16 mouse cellular contexts compared by ENCODE assay signal in genomic region chr10:7834671-7835225, GRCm38 (mm10). TPM values are rescaled to one million over a fixed set of nuclear protein-coding genes. Genes with fewer than 3 reads are reported as not detected.
DNase-seq lines count a peak whose midpoint lies in the region; ATAC-seq and TF ChIP-seq lines count a peak whose summit lies in the region.
"Had no signal": no experiment of that assay in that cellular context is flagged by ENCODE, and none has a peak within 500 bp of the region (broad histone marks: within the 10 kb centered on the region; RNA-seq: fewer than 3 reads in every experiment).

No protein-coding gene starts in this region.

- peak; percentile 42 to 69 for DNase-seq in spleen, adult 2 months (ENCODE audit: low read depth in 1 of 2, low spot score in 2 of 2)
- peak; percentile 46 to 57 for DNase-seq in thymus, postnatal 36 days
- no peak for DNase-seq in Muller cell, postnatal 12 days (ENCODE audit: inconsistent ontology term)
- DNase-seq in testis, postnatal 14 days (ENCODE audit: low spot score) = no peak
- DNase-seq in gastrocnemius, adult 2 months = no peak
- DNase-seq: adrenal gland, adult 8-10 months; cerebellum, adult 2 months; lung, adult 2 months had no signal

- no peak for ATAC-seq in liver, embryonic 16.5 days (ENCODE audit: low read depth)
- ATAC-seq in liver, embryonic 12.5 days = no peak
- ATAC-seq: forebrain, embryonic 15.5 days; midbrain, embryonic 13.5 days had no signal

- H3K36me3 ChIP-seq in liver, embryonic 16.5 days (ENCODE audit: control insufficient read depth, insufficient read depth) = no peaks in the 10 kb centered on the region
- H3K36me3 ChIP-seq in liver, embryonic 12.5 days = no peaks in the 10 kb centered on the region
- peaks cover 5% of the 10 kb centered on the region; the same call in 1 of the 2 replicates for H3K36me3 ChIP-seq in spleen, adult 2 months (ENCODE audit: control insufficient read depth, insufficient read depth, low read length)
- H3K36me3 ChIP-seq: forebrain, embryonic 15.5 days; midbrain, embryonic 13.5 days had no signal

- H3K4me3 ChIP-seq in liver, embryonic 16.5 days (ENCODE audit: low read depth, low read length) = no peak overlapping the region
- no peak overlapping the region for H3K4me3 ChIP-seq in liver, embryonic 12.5 days
- H3K4me3 ChIP-seq in bone marrow macrophage, adult 2 months (ENCODE audit: insufficient read depth, low read length) = peak overlapping the region; percentile 50
- H3K4me3 ChIP-seq in spleen, adult 2 months (ENCODE audit: extremely low read depth, insufficient read depth, insufficient read length) = peak overlapping the region; percentile 54
- no peak overlapping the region for H3K4me3 ChIP-seq in gastrocnemius, adult 2 months
- H3K4me3 ChIP-seq: erythroblast, embryonic 14.5 days; forebrain, embryonic 15.5 days; midbrain, embryonic 13.5 days; myocyte had no signal

- peaks cover 5% of the 10 kb centered on the region for H3K4me1 ChIP-seq in liver, embryonic 16.5 days (ENCODE audit: control insufficient read depth, low read depth, low read length)
- H3K4me1 ChIP-seq in liver, embryonic 12.5 days = peaks cover 6% of the 10 kb centered on the region; the same call in 1 of the 2 replicates
- peaks cover 67% of the 10 kb centered on the region for H3K4me1 ChIP-seq in bone marrow macrophage, adult 2 months (ENCODE audit: control insufficient read depth, insufficient read depth, low read length)
- H3K4me1 ChIP-seq in spleen, adult 2 months (ENCODE audit: control insufficient read depth, insufficient read depth, insufficient read length) = peaks cover 41% of the 10 kb centered on the region; the same call in 1 of the 2 replicates

- WGBS in liver, embryonic 16.5 days (ENCODE audit: insufficient replicate concordance) = 53% methylated on average over 10 of the region's 10 CpGs
- WGBS in liver, embryonic 12.5 days (ENCODE audit: insufficient replicate concordance) = 64% methylated on average over 10 of the region's 10 CpGs
- WGBS in spleen, adult 2 months = 15% methylated on average over 10 of the region's 10 CpGs

- H3K27me3 ChIP-seq in liver, embryonic 16.5 days (ENCODE audit: control insufficient read depth, insufficient read depth, low read depth, low read length) = no peaks in the 10 kb centered on the region
- H3K27me3 ChIP-seq in liver, embryonic 12.5 days (replicated peaks) = peaks cover 14% of the 10 kb centered on the region; the same call in 1 of the 2 replicates
- no peaks in the 10 kb centered on the region for H3K27me3 ChIP-seq in spleen, adult 2 months (ENCODE audit: control insufficient read depth, insufficient read depth, low read length)
- H3K27me3 ChIP-seq: forebrain, embryonic 15.5 days; midbrain, embryonic 13.5 days had no signal

- no peak for TF ChIP-seq CTCF in bone marrow macrophage, adult 2 months (IDR thresholded peaks at IDR 0.05; ENCODE audit: low read depth, low read length)
- no peak for TF ChIP-seq CTCF in spleen, adult 2 months (IDR thresholded peaks at IDR 0.05; ENCODE audit: extremely low read depth, insufficient read depth, insufficient read length, insufficient replicate concordance)
- TF ChIP-seq CTCF in gastrocnemius, adult 2 months (IDR thresholded peaks at IDR 0.05) = no peak

- no peak overlapping the region for H3K9ac ChIP-seq in liver, embryonic 16.5 days (ENCODE audit: low read depth, low read length)
- H3K9ac ChIP-seq in liver, embryonic 12.5 days = no peak overlapping the region
- H3K9ac ChIP-seq: forebrain, embryonic 15.5 days; midbrain, embryonic 13.5 days had no signal

- H3K27ac ChIP-seq in liver, embryonic 16.5 days (ENCODE audit: low read length) = peak overlapping the region; percentile 57
- no peak overlapping the region for H3K27ac ChIP-seq in liver, embryonic 12.5 days
- peak overlapping the region; percentile 99 for H3K27ac ChIP-seq in bone marrow macrophage, adult 2 months (ENCODE audit: insufficient read depth, low read depth, low read length)
- H3K27ac ChIP-seq in spleen, adult 2 months (ENCODE audit: insufficient read depth, low read length) = peak overlapping the region; percentile 95
- no peak overlapping the region for H3K27ac ChIP-seq in gastrocnemius, adult 2 months
- H3K27ac ChIP-seq: forebrain, embryonic 15.5 days; midbrain, embryonic 13.5 days had no signal

- no peak for TF ChIP-seq POLR2A in bone marrow macrophage, adult 2 months (IDR thresholded peaks at IDR 0.05; ENCODE audit: borderline replicate concordance, low read depth, low read length)
- TF ChIP-seq POLR2A in spleen, adult 2 months (IDR thresholded peaks at IDR 0.05; ENCODE audit: low read depth, low read length) = no peak

- intact Hi-C loops in gastrocnemius, adult 2 months (cut with DNase I) = no loop called here

- H3K9me3 ChIP-seq in liver, embryonic 16.5 days (replicated peaks; ENCODE audit: control insufficient read depth, low read length) = no peaks in the 10 kb centered on the region
- no peaks in the 10 kb centered on the region for H3K9me3 ChIP-seq in liver, embryonic 12.5 days (replicated peaks)
- H3K9me3 ChIP-seq: forebrain, embryonic 15.5 days; midbrain, embryonic 13.5 days had no signal

- no peak overlapping the region for H3K4me2 ChIP-seq in liver, embryonic 16.5 days (ENCODE audit: low read depth, low read length)
- no peak overlapping the region for H3K4me2 ChIP-seq in liver, embryonic 12.5 days
- H3K4me2 ChIP-seq: forebrain, embryonic 15.5 days; midbrain, embryonic 13.5 days had no signal

RNA-seq across cellular contexts. Expression of gene Zc3h12d, which starts 2.5 kb away (rescaled TPM):
- 0.71 and 1.2 TPM in 2 replicates for polyA plus RNA-seq in liver, embryonic 16.5 days (2015; fragmentation: Nextera tagmentation; extraction: Ambion mirVana)
- 0.07 and 0.14 TPM in 2 replicates for polyA plus RNA-seq in liver, embryonic 12.5 days (2016; fragmentation: Nextera tagmentation; extraction: Ambion mirVana)
- 27.6 and 29.5 TPM in 2 replicates for polyA plus RNA-seq in bone marrow macrophage, adult 2 months (2012; ENCODE audit: insufficient read depth, insufficient read length, missing spikeins)
- 18.3 and 24.6 TPM in 2 replicates for polyA plus RNA-seq in spleen, adult 2 months (2012; rRNA removed)
- total RNA-seq in gastrocnemius, adult 2 months (2021) = under 1 TPM in 1 of 2 experiments, not detected in 1; 0.08 TPM
- polyA plus RNA-seq: C2C12; erythroblast, embryonic 14.5 days; myocyte had no signal

RNA-seq across cellular contexts. Expression of gene Ppil4, which starts 42.1 kb away (rescaled TPM):
- 20.2 and 21.5 TPM in 2 replicates for polyA plus RNA-seq in liver, embryonic 16.5 days (2015; fragmentation: Nextera tagmentation; extraction: Ambion mirVana)
- polyA plus RNA-seq in liver, embryonic 12.5 days (2016; fragmentation: Nextera tagmentation; extraction: Ambion mirVana) = 34.6 and 35.1 TPM in 2 replicates
- 30.2 and 31.5 TPM in 2 replicates for polyA plus RNA-seq in bone marrow macrophage, adult 2 months (2012; ENCODE audit: insufficient read depth, insufficient read length, missing spikeins)
- 5.5 and 6.2 TPM in 2 replicates for polyA plus RNA-seq in spleen, adult 2 months (2012; rRNA removed)
- total RNA-seq in gastrocnemius, adult 2 months (2021) = 10 to 100 TPM; 11.9 to 13.8 TPM

RNA-seq across cellular contexts. Expression of gene Ginm1, which starts 42.1 kb away (rescaled TPM):
- 26.6 and 27.1 TPM in 2 replicates for polyA plus RNA-seq in liver, embryonic 16.5 days (2015; fragmentation: Nextera tagmentation; extraction: Ambion mirVana)
- polyA plus RNA-seq in liver, embryonic 12.5 days (2016; fragmentation: Nextera tagmentation; extraction: Ambion mirVana) = 32.5 and 33.1 TPM in 2 replicates
- polyA plus RNA-seq in bone marrow macrophage, adult 2 months (2012; ENCODE audit: insufficient read depth, insufficient read length, missing spikeins) = 53.7 and 61.3 TPM in 2 replicates
- polyA plus RNA-seq in spleen, adult 2 months (2012; rRNA removed) = 9.2 and 13.9 TPM in 2 replicates
- total RNA-seq in gastrocnemius, adult 2 months (2021) = 100 to 1,000 TPM in 1 of 2 experiments, 10 to 100 TPM in 1; 97.7 to 111 TPM

Comparison
In these comparisons a context has a peak if more than half of its experiments do, and no peak if none do; other contexts are left out.
1. H3K27ac ChIP-seq: peak in liver, embryonic 16.5 days (single experiment), bone marrow macrophage, adult 2 months (single experiment) and spleen, adult 2 months (single experiment); none in liver, embryonic 12.5 days (single experiment) and gastrocnemius, adult 2 months (single experiment).
2. H3K4me3 ChIP-seq: peak in bone marrow macrophage, adult 2 months (single experiment) and spleen, adult 2 months (single experiment); none in liver, embryonic 16.5 days (single experiment), liver, embryonic 12.5 days (single experiment) and gastrocnemius, adult 2 months (single experiment).
3. DNase-seq: peak in spleen, adult 2 months (2 of 2) and thymus, postnatal 36 days (2 of 2); none in Muller cell, postnatal 12 days (single experiment), testis, postnatal 14 days (single experiment) and gastrocnemius, adult 2 months (single experiment).